Mouse (Mus musculus) activated CD4-positive, CD25-positive, alpha-beta regulatory T cell, adult 9 weeks (primary cell): ENCODE data around the gene Fez1. TPM values are rescaled to one million over a fixed set of nuclear protein-coding genes. Genes with fewer than 3 reads are reported as not detected.

Experiments used
- polyA plus RNA-seq: library from polyadenylated mRNA; unstranded; fragments of 100-300 nt; shearing (Covaris generic); gene quantifications from one replicate; pipeline ENCODE4 v1.2.1, GENCODE M21; 2017

Gene Fez1
- polyA plus RNA-seq, result not detected

DNA sequence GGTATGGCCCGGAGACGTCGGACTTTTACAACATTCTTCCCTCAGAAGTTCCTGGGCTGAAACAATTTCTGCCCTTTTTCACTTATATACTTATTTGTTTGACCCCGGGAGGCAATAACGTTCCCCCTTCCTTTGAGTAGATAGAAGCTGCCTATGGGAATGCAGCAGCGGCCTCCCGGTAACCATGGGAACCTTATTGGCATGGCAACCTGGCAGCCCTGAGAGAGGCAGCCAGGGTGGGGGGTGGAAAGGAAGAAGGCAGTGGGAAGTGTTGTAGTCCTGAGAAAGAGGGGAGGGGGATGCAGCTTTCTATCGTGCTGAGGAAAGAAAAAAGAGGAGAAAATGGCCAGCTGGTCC, at the start of gene Fez1:
TSS of gene Fez1 (plus strand) at position 221 of the 357 bp plus-strand sequence.

DNA sequence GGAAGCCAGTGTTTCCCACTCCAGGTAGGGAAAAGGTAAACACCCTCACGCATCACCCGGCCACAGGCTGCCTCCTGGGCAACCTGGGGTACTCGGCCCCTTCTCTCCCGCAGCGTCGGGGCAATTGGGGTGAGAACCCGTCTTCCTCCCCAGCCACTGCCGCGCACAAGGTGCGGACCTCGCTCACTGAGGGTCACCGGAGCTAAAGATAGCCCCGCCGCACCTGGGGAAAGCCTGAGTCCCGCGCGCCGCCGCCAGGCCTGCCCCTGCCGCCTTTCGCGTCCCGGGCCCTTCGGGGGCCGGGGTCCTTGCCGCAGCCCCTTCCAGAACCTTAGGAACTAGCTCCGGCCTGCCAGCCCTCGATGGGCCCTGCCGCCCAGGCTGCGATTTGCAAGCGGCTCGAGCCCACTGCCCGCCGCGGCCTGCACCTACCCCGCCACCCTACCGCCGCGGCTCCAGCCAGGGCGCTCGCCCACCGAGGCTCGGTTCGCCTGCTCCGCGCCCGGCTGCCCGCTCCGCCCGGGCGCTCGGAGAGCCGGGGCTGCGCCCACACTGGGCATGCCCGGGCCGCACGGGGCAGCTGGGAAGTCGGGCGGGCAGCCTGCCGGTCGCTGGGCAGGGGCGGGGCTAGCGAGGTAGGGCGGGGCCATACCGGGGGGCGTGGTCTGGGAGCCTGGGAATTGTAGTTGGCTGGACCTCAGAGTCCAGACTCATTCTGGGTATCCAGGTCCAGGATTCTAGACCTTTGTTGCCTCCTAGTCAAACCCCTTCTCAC, 24.7 kb upstream of the Fez1 start, which contains the start of gene Ei24:
TSS of gene Ei24 (minus strand) at position 613 of the 775 bp plus-strand sequence.

Other genes starting within 250 kb of the Fez1 start
- not detected for gene Gm17689, start 239.2 kb upstream of the Fez1 start, polyA plus RNA-seq
- not detected for gene A630095E13Rik, start 178.5 kb upstream of the Fez1 start, polyA plus RNA-seq
- gene Acrv1, start 128.6 kb upstream of the Fez1 start, polyA plus RNA-seq, result not detected
- gene Chek1, start 94.8 kb upstream of the Fez1 start, polyA plus RNA-seq, result 8.7 TPM
- gene Stt3a, start 54.2 kb upstream of the Fez1 start, polyA plus RNA-seq, result 256 TPM
- 17.6 TPM for gene Ei24, start 24.5 kb upstream of the Fez1 start, polyA plus RNA-seq